Mouse (Mus musculus) CH12.LX (cell line): Measurements from ENCODE around the gene Gm20388. TPM values are rescaled to one million over a fixed set of nuclear protein-coding genes. Genes with fewer than 3 reads are reported as not detected.

Experiments
- DNase-seq: peaks from one replicate; pipeline ENCODE4 v3.0.0-alpha.2; 2013; ENCODE audit errors: extremely low read depth
- H3K27ac ChIP-seq: 2 replicates; pipeline ENCODE4 v1.5.1; 2012; ENCODE audit warnings: low read depth, mild to moderate bottlenecking, control low read depth, moderate library complexity; ENCODE audit not compliant: insufficient read depth
- H3K27me3 ChIP-seq: replicated peaks from 2 replicates; pipeline ENCODE3; 2012; ENCODE audit warnings: inconsistent platforms
- H3K36me3 ChIP-seq, 2 experiments: replicated peaks in 1 of 2; 2 replicates each; pipeline versions ENCODE3 to v1.6.1; 2012; ENCODE audit warnings: inconsistent platforms in 1 of 2, low read length in 1 of 2, mild to moderate bottlenecking in 1 of 2, mixed read lengths in 1 of 2, moderate library complexity in 1 of 2; ENCODE audit not compliant: control insufficient read depth in 1 of 2, insufficient read depth in 1 of 2
- H3K4me1 ChIP-seq, 2 experiments: 2 replicates each; pipeline ENCODE4 v1.6.1; 2012; ENCODE audit warnings: inconsistent platforms in 1 of 2, moderate library complexity in 1 of 2; ENCODE audit not compliant: insufficient read depth in 2 of 2, control insufficient read depth in 1 of 2
- H3K4me2 ChIP-seq: 2 replicates; pipeline ENCODE4 v1.6.1; 2012; ENCODE audit warnings: low read depth, mild to moderate bottlenecking, control low read depth; ENCODE audit not compliant: poor library complexity, insufficient read depth, severe bottlenecking
- H3K4me3 ChIP-seq, 3 experiments: fragments of 150-350 bp in 1 of 3; sonication (generic) in 1 of 3; replicated peaks in 1 of 3; 2 replicates each; pipeline versions ENCODE3 to v1.5.1; 2011 to 2012; ENCODE audit warnings: low read depth in 2 of 3, low read length in 2 of 3, mild to moderate bottlenecking in 2 of 3, moderate library complexity in 2 of 3, control low read depth in 1 of 3, improper control_type of control experiment in 1 of 3, inconsistent platforms in 1 of 3, mixed read lengths in 1 of 3; ENCODE audit not compliant: poor library complexity in 1 of 3
- H3K79me2 ChIP-seq: replicated peaks from 2 replicates; pipeline ENCODE4 v1.6.1; 2012; ENCODE audit warnings: mild to moderate bottlenecking, moderate library complexity; ENCODE audit not compliant: control insufficient read depth, poor library complexity, insufficient read depth, severe bottlenecking; ENCODE audit errors: extremely low read depth
- H3K9ac ChIP-seq: 2 replicates; pipeline ENCODE4 v1.6.1; 2012; ENCODE audit warnings: low read depth, mild to moderate bottlenecking, control low read depth, moderate library complexity; ENCODE audit not compliant: insufficient read depth
- H3K9me3 ChIP-seq: replicated peaks from 2 replicates; pipeline ENCODE3; 2012; ENCODE audit warnings: low read length, inconsistent platforms, mixed read lengths
- CHD2 ChIP-seq: IDR thresholded peaks from 2 replicates; pipeline ENCODE4 v1.6.1; 2011; ENCODE audit warnings: low read length, improper control_type of control experiment
- CTCF ChIP-seq, 2 experiments: IDR thresholded peaks in 1 of 2; conservative IDR thresholded peaks in 1 of 2; 2 replicates each; pipeline ENCODE4 v1.5.1; 2011 to 2012; ENCODE audit warnings: low read depth in 2 of 2, low read length in 2 of 2, improper control_type of control experiment in 1 of 2, inconsistent platforms in 1 of 2, mild to moderate bottlenecking in 1 of 2, moderate library complexity in 1 of 2
- ETS1 ChIP-seq: conservative IDR thresholded peaks from 2 replicates; pipeline ENCODE4 v1.6.1; 2012; ENCODE audit warnings: low read depth, mild to moderate bottlenecking, inconsistent platforms, low read length, improper control_type of control experiment, moderate library complexity
- JUND ChIP-seq: conservative IDR thresholded peaks from 2 replicates; pipeline ENCODE4 v1.6.1; 2011; ENCODE audit warnings: low read depth, low read length, improper control_type of control experiment
- KAT2A ChIP-seq: IDR thresholded peaks from 2 replicates; pipeline ENCODE4 v1.6.1; 2012; ENCODE audit warnings: low read length, improper control_type of control experiment, inconsistent platforms; ENCODE audit not compliant: insufficient replicate concordance
- MAFK ChIP-seq: IDR thresholded peaks from 2 replicates; pipeline ENCODE4 v1.6.1; 2011; ENCODE audit warnings: low read length, improper control_type of control experiment; ENCODE audit not compliant: insufficient replicate concordance
- MAX ChIP-seq: IDR thresholded peaks from 2 replicates; pipeline ENCODE4 v1.6.1; 2011; ENCODE audit warnings: low read length, improper control_type of control experiment
- MAZ ChIP-seq: IDR thresholded peaks from 2 replicates; pipeline ENCODE4 v1.6.1; 2012; ENCODE audit warnings: low read depth, mild to moderate bottlenecking, inconsistent platforms, low read length, improper control_type of control experiment, moderate library complexity
- MXI1 ChIP-seq: IDR thresholded peaks from 2 replicates; pipeline ENCODE4 v1.6.1; 2011; ENCODE audit warnings: mild to moderate bottlenecking, low read depth, low read length, improper control_type of control experiment
- MYC ChIP-seq: IDR thresholded peaks from 2 replicates; pipeline ENCODE4 v1.6.1; 2011; ENCODE audit warnings: low read depth, mild to moderate bottlenecking, improper control_type of control experiment, low read length
- POLR2A ChIP-seq: IDR thresholded peaks from 2 replicates; pipeline ENCODE4 v1.6.1; 2011; ENCODE audit warnings: low read depth, mild to moderate bottlenecking, improper control_type of control experiment, low read length
- POLR2AphosphoS2 ChIP-seq: IDR thresholded peaks from 2 replicates; pipeline ENCODE4 v1.6.1; 2011; ENCODE audit warnings: low read depth, low read length, improper control_type of control experiment
- RCOR1 ChIP-seq: conservative IDR thresholded peaks from 2 replicates; pipeline ENCODE4 v1.6.1; 2012; ENCODE audit warnings: low read depth, mild to moderate bottlenecking, inconsistent platforms, low read length, improper control_type of control experiment
- SIN3A ChIP-seq: IDR thresholded peaks from 2 replicates; pipeline ENCODE4 v1.6.1; 2012; ENCODE audit warnings: low read length, improper control_type of control experiment, inconsistent platforms
- UBTF ChIP-seq: IDR thresholded peaks from 2 replicates; pipeline ENCODE4 v1.6.1; 2012; ENCODE audit warnings: low read depth, mild to moderate bottlenecking, inconsistent platforms, low read length, improper control_type of control experiment, moderate library complexity
- USF1 ChIP-seq: IDR thresholded peaks from 2 replicates; pipeline ENCODE4 v1.6.1; 2014; ENCODE audit warnings: low read depth, mild to moderate bottlenecking, inconsistent platforms, low read length, improper control_type of control experiment
- USF2 ChIP-seq: conservative IDR thresholded peaks from 2 replicates; pipeline ENCODE4 v1.6.1; 2011; ENCODE audit warnings: low read depth, low read length, improper control_type of control experiment
- dilution Hi-C: fragments of 300-500 bp; cut with MboI; formaldehyde crosslinking; loops from 2 replicates; pipeline ENCODE4 v1.14.3; 2020; ENCODE audit warnings: low sequenced_read_pairs; ENCODE audit not compliant: extremely low pct_unique_long_range_greater_than_20kb, extremely low pct_ligation_motif_present
- in situ Hi-C: fragments of 300-500 bp; cut with MboI; formaldehyde crosslinking; loops from 3 replicates; pipeline ENCODE4 v1.14.3; 2019; ENCODE audit warnings: low sequenced_read_pairs, low pct_ligation_motif_present, low pct_unique_long_range_greater_than_20kb, mixed read lengths
- polyA plus RNA-seq: library from polyadenylated mRNA; unstranded; fragments of >175 nt; gene quantifications from 2 replicates; pipeline ENCODE4 v1.2.1, GENCODE M21; 2012; ENCODE audit warnings: low read depth; ENCODE audit not compliant: insufficient read length
- total RNA-seq, 2 experiments: library from RNA; depleted of rRNA; stranded (reverse); fragments of 300-350 nt in 1 of 2; fragments of >200 nt in 1 of 2; gene quantifications; 2 replicates each; pipeline ENCODE4 v1.2.3; 2012 to 2014

Gm20388 gene
- total and polyA plus RNA-seq, 3 experiments = 14.8 to 26.3 (median 22.2) TPM

DNA sequence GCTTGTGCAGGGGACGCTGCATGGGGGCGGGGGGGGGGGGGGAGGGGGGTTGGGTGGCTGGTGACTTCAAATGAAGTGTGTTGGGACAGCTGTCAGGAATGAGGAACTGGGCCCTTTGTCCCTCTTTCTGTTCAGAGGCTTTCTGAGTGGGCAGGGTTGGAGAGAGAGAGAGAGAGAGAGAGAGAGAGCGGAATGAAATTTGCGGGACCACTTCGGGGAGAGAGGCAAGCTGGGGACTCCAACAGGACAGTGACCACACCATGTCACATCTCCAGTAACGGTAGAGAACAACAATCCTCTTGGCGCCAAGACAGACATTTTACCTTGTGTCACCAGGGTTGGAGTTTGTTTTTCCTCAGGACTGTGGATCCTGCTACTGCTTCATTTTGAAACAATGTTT is 1934.1 kb downstream of the Gm20388 start (continued):
- no peak for TF ChIP-seq USF2

DNA sequence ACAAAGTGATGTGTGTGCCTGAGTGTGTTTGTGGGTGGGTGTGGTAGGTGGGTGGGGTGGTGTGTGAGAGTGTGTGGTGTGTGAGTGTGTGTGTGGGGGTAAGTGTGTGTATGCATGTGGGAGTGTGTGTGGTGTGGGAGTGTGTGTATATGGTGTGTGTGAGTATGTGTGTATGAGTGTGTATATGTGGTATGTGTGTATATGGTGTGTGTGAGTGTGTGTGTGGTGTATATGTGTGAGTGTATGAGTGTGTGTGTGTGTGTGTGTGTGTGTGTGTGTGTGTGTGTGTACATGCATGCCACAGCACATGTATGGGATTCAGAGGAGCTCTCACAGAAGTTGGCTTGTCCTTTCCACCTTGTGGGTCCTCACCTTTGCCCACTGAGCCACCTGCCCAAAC is 1936.2 kb downstream of the Gm20388 start:
- TF ChIP-seq POLR2A (peak; percentile 31; the same call in 1 of the 2 replicates), MYC (no peak), JUND (no peak), CTCF (conservative IDR thresholded peaks at IDR 0.05 in 1 of 2, IDR thresholded peaks at IDR 0.05 in 1 of 2; ENCODE audit: low read depth in 2 of 2, low read length in 2 of 2) (peak in 1 of 2 experiments; percentile 27; a peak in 2 of 4 replicates), POLR2AphosphoS2 (peak; percentile 94), KAT2A (no peak), USF1 (no peak), SIN3A (no peak)
- TF ChIP-seq, all 38 proteins: peak for 3
- in situ Hi-C loops (no loop called here), dilution Hi-C loops (no loop called here)
- no peak overlapping the region for H3K4me3 ChIP-seq
- no peaks in the 10 kb centered on the region for H3K27me3 ChIP-seq
- no peaks in the 10 kb centered on the region for H3K9me3 ChIP-seq
- H3K9ac ChIP-seq = no peak overlapping the region
- H3K27ac ChIP-seq = peak overlapping the region; percentile 76
- no peak overlapping the region for H3K4me2 ChIP-seq
- peaks cover 36 to 42% of the 10 kb centered on the region in 2 experiments for H3K36me3 ChIP-seq
- peaks cover 22% of the 10 kb centered on the region for H3K79me2 ChIP-seq
- peaks cover 24 to 66% of the 10 kb centered on the region in 2 experiments for H3K4me1 ChIP-seq
- DNase-seq = no peak

DNA sequence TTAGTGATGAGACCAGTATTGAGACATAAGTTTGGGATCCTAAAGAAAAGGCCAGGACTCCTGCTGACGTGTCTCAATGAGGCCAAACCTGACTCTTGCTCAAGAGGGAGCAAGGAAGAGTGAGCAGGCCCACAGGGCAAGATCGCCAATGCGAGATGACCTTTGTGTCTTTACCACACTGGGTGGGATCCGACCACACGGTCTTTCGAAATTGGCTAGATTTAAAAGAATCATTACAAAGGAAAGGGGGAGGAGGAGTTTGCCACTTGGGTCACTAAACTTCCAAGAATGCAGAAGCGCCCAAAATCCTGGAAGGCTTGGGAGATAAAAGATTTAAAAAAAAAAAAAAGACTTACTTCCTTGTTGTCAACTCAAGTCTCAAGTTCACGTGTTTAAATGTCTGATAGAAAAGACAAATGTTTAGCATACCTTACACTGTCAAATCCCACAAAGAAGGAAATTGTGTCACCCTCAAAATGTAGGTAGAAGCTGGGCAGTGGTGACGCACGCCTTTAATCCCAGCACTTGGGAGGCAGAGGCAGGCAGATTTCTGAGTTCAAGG is 1936.7 kb downstream of the Gm20388 start:
- Histone ChIP-seq H3K9ac (no peak overlapping the region; the same call in 1 of the 2 replicates), H3K79me2 (peaks cover 17% of the 10 kb centered on the region), H3K4me1 (peaks cover 28 to 72% of the 10 kb centered on the region in 2 experiments), H3K4me2 (no peak overlapping the region), H3K9me3 (no peaks in the 10 kb centered on the region), H3K4me3 (no peak overlapping the region), H3K27me3 (no peaks in the 10 kb centered on the region), H3K27ac (peak overlapping the region; percentile 98), H3K36me3 (peaks cover 30 to 37% of the 10 kb centered on the region in 2 experiments)
- peak; percentile 35 for DNase-seq
- dilution Hi-C loops = no loop called here
- no peak for TF ChIP-seq ETS1
- TF ChIP-seq MAX = no peak
- peak; percentile 24; the same call in 1 of the 2 replicates for TF ChIP-seq POLR2AphosphoS2
- TF ChIP-seq UBTF = no peak
- no peak for TF ChIP-seq MAZ
- no peak for TF ChIP-seq MAFK
- TF ChIP-seq CHD2 = peak; percentile 3; the same call in 1 of the 2 replicates
- no peak for TF ChIP-seq RCOR1
- TF ChIP-seq MXI1 = 0 out of 2 replicates have a peak, but pooled peaks have one; percentile 18
- in situ Hi-C loops = no loop called here
